Mouse (Mus musculus) lung, adult 18-20 months (tissue): ENCODE measurements at regions not wholly inside any gene's neighbourhood (a gene's known extent, or its start where the extent isn't known, plus 50 kb on each side); places are given as distances from the start of the nearest gene placed in this dataset.

ENCODE experiments used
- DNase-seq, 2 experiments: peaks; one replicate each; pipeline ENCODE4 v3.0.0; 2022; ENCODE audit warnings: mixed read lengths in 2 of 2

GRCm38 (mm10) chr2:50830056-50830720 lies 318.7 kb downstream of the Rnd3 start:
- no peak for DNase-seq

- no peak for DNase-seq
Observed at GRCm38 (mm10) chr2:50827097-50827496, 321.8 kb downstream of the Rnd3 start.

- DNase-seq, result no peak
Observed at GRCm38 (mm10) chr2:50826537-50826936, 322.4 kb downstream of the Rnd3 start.

DNA sequence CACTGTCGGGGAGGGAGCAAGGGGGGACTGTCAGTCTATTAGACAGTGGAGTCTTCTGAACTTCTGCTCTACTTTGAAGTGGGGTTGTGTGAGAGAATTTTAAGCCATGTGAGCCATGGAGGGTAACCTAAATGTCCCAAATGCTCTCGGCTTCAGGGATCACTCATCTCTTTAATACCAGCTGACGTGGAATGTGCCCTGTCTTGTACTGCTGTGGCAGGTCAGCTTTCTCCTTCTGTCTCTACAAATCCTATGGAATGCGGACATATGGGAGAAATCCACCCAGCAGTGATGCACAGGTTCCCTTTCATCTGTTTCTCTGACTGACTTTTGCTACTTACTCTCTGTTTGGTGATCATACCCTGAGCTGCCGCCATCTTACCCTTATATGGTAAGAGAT lies 323.3 kb downstream of the Rnd3 start:
- no peak for DNase-seq

DNA sequence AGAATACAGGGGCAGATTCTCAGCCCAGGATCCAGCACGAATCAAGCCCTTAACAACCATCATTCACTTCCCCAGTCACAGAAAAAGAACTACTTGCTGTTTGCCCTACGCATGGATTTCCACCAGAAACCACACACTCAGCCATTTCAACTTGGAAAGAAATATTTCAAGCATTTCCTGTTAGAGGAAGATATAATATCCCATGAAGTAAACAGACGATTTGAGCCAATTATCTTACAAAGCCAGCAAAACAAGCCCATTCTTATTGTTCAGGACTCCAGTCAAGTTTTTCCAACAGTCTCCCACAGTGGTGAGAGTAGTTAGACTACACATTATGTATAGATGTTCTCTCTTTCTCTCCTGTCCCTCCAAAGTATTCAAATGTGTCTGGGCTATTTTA lies 324.1 kb downstream of the Rnd3 start:
- no peak for DNase-seq

DNA sequence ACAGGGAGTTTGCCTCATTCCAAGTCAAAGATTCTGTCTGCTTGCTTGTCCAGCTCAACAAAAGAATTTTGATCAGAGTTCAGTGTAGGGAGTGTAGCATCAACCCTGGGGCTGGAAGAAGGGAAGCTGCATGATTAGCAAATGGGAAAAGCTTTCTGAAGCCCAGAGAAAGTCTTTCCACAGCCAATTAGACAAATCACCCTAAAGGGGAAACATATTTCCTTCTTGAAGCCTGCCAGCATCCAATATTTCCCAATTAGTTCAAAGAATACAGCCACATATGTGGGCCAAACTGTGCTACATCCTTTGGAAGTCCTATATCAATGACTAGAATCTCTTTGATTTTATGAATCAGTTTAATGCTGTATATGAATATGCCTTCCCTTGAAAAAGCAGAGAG lies 326.2 kb downstream of the Rnd3 start:
- no peak for DNase-seq

DNA sequence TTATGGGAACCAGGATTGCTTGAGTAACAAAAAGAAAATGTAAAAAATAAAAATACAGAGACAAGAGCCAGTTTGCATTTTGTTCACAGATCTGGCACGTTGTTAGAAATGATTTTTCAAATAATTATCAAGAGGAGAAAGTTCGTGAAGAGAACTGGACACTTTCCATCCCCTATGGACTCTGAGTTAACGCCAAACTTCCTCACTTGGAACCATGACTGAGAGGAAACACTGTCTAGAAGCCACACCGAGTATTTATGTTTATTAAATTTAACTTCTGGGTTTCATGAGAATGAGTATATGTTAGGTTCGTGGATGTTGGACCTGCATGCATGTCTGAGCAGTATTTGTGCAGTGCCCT lies 329.6 kb downstream of the Rnd3 start:
- no peak for DNase-seq

DNA sequence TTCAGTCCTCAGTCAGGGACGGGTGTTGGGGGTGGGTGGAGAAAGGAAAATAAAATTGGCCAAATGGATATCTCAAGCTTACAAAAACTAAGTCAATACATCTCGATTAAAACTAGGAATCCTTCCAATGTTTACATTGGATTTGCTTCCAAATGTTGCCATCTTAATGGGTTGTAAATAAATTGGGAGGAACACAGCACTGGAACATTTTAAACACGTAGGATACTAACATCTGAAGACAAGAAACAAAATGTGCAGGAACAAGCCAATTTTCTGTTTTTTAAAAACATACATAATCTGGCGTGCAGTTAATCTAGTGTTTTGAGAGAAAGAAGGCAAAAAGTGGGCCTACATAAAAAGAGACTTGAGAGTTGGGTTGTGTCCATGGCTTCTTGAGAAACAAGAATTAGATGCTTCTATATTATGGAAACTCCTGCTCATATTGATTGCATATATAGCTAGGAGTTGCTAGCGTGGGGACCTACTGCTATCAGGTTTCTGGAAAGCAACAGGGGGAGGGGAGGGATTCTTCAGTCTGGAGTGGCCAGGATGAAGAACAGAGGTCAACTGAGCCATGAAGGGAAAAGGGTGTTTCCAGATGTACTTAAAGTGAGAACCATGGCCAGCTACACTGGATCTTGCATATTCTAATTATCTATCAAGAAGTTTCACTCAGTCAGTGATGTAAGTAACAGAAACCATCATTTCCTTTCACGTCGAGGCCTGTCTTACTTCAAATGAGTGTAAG lies 330.2 kb downstream of the Rnd3 start:
- no peak for DNase-seq

- DNase-seq, result no peak
Observed at GRCm38 (mm10) chr2:50816364-50816763, 332.5 kb downstream of the Rnd3 start.

DNA sequence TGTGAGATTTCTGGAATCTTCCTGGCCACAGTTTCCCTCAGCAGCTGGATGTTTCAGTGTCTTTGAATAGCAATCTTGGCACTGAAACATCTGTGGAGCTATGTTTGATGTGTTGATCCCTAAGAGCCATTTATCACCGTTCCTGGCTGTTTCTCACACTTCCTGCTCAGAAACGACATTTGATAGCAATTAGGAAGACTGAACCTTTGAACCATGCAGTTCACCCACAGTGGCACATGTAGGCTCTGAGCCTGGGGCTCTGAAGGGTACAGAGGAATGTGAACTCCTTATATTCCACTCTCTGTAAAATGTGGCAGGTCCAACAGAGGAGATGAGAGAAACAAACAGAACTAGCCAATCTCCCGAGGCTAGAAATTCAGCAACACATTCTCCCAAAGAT lies 333.4 kb downstream of the Rnd3 start:
- no peak for DNase-seq

GRCm38 (mm10) chr2:50813568-50814461 lies 335.1 kb downstream of the Rnd3 start:
- DNase-seq, result no peak

- no peak for DNase-seq
Observed at GRCm38 (mm10) chr2:50812296-50812695, 336.6 kb downstream of the Rnd3 start.

DNA sequence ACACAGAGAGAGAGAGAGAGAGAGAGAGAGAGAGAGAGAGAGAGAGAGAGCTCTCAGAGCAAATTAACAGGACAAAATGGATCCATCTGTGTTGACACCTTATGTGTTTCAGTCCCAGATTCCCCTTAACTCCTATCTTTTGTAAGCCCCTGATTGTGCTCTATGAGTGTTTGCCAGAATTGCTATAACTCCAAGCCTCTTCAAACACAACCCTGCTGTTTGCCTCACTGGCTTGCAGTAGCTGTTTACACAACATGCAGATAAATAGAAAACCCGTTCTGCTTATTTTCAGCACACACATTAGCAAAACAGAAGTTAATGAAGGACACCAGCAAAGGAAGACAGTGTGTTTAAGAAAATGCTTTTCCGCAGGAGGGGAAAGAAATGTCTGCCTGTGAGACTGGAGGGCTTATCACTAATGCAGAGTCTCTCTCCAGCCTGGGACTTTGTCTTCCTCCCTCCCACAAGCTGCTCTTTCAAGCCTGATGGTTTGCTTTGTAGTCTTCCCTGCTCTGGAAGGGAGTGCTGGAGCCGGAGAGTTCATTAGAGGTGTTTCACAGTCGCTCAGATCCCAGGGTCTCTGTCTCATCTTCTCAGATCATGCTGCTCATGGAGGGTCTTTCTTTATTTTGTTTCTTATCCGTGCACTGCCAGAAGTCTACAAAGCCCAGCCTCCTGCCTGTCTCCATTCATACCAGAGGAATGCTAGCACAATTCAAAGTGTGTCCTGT lies 338.4 kb downstream of the Rnd3 start:
- no peak for DNase-seq

DNA sequence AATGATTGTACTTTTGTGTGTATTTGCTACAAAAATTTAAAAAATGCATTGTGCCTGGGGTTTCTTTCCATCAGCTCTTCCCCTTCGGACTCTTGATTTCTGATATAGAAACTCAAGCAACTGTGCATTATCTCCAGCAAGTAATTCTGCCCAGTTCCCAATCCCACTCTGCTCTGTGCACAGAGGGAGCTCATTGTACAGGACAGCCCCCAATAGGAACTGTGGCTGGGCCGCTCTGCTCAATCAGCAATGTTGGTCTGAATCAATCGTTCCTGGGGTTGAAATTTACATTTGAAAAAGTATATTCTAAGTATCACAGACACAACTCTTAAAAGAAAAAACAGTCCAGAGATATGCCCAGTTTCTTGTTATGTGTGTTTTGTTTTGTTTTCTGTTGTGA lies 339.1 kb downstream of the Rnd3 start:
- no peak for DNase-seq

GRCm38 (mm10) chr2:50807162-50807960 lies 341.6 kb downstream of the Rnd3 start:
- DNase-seq, result no peak

GRCm38 (mm10) chr2:50805645-50806044 lies 343.3 kb downstream of the Rnd3 start:
- no peak for DNase-seq

DNA sequence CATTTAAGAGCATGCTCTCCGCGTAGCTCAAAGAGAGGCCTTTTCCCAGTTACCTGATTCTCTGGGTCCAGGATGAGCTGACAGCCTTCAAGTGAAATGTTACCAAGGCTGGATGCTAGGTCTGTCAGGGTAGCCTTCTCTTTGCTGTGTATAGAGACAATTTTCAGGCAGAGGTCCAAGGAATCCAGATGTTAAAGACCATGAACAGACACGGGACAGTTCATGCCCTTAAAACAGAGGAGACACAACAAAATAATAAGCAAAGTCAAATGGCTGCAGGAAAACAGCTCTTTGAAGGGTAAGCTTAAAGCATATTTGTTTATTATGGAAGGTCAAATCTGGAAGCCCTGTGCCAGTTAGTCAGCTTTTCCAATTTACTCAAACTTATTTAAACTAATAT lies 352.8 kb downstream of the Rnd3 start:
- no peak for DNase-seq

DNA sequence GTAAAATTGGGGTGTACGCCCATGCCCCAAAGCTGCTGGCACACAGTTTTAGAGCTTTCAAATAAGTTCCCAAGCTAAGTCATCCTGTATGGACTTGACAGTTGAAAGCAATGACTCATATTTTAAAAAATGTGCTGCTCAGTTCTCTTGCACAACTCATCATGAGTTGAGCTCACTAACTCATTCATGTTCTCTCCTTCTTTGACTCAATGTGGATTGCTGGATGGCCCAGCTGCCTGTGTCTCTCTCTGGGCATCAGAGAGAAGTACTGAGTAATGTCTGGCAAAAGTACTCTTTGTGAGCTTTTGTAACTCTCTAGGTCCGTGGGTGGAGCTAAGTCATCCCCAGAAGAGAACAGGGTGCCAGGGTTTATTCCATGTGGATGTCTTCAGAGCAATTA lies 355.3 kb downstream of the Rnd3 start:
- DNase-seq, result peak; percentile 18 to 41

GRCm38 (mm10) chr2:50793067-50793466 lies 355.8 kb downstream of the Rnd3 start:
- DNase-seq, result no peak

DNA sequence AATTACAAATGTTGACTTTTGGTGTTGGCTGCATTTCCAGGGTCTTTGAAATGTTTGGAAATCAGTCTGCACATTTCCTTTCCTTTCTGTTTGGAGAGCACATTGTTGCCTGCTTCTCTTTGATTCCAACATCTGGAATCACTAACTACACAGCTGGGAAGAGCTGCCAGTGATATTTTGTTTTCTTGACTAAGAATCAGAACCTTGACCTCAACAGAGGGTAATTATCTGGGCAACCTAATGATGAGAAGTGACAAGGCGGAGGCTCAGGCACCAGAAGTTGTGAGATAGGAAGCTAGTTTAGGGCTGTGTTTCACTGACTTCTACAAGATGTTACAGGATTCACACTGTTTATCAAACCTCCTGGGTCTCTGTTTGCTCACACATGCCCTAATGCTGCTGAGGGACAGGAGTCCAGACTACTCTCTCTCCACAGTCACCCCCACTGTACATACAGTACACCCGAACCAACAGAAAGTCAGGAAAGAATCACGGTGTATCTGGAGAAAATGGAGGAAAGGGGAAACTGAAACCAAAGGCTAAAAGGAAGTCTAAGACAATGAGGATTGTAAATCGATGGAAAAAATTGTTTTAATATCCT lies 359.8 kb downstream of the Rnd3 start:
- DNase-seq, result peak in 1 of 2 experiments; percentile 13

DNA sequence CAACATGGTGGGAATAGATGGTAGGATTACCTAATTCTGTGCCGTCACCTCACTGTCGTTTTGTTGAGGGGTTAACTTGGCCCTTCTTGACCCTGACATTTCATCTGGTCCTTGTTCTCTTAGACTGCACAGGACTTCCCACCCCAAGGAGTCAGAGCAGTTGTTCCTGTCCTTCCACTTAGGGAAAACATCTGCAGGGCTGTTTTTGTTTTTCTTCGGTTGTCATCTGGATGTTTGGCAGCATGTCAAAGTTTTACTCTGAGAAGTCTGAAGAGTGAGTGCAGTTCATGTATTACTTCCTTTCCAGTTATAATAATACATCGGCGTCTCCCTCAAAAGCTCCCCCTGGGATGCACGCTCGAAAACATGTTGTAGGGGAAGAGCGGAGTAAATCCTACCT lies 376.8 kb downstream of the Rnd3 start:
- no peak for DNase-seq

DNA sequence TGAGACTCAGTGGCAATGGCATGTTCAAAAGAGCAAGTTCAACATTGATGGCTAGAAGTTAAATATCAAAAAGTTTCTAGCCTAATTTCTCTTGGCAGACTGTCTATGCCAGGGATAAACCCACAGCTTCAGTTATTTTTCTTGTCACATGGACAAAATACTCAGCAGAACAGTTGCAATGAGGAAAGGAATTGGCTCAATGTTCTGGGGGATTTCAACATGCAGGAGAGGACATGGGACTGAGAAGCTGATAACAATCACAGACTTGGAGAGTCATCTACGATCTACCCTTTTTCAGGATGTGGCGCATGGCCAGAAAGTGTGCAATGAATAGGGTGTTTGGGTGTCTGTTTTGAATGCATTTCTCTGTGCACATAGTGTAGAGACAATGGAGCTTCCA lies 389.9 kb downstream of the Rnd3 start:
- DNase-seq, result no peak
